Mouse (Mus musculus): ENCODE measurements around the gene Gna15.

Gna15 gene

DNA sequence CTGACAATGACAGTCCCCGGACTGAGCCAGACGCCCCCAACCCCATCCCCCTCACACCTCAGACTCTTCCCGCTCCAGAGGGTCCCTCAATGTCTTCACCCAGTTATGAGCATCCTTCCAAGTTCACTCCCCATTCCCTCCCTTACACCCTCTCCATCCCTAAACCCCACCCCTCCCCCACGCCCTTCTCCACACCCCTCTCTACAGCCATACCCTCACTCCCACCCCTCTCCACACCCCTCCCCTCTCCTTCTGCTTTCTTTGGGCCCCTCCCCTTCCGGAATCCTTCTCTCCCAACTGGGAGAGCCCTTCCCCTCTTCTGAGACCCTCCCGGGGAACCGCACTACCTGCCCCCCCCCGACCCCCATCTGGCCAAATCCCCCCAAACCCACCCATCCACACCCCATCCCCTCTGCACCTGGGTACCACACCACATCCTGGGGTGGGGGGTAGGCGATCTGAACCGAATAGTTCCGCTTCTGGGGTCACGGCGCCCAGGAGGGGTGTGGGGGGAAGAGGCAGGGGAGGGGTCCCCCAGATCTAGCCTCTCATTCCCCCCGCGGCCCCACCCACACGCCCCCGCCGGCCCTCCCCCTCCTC lies 51.5 kb downstream of the Gna15 start:
- DNase-seq (ENCODE audit: extremely low read depth, low read depth, low spot score), result no peak

GRCm38 (mm10) chr10:81470454-81470853 lies 53.6 kb downstream of the Gna15 start:
- no peak for DNase-seq (ENCODE audit: extremely low read depth, low read depth, low spot score)

- no peak for DNase-seq (ENCODE audit: extremely low read depth, low read depth, low spot score)
These were observed 54.8 kb downstream of the Gna15 start for GRCm38 (mm10) chr10:81469253-81469652.

DNA sequence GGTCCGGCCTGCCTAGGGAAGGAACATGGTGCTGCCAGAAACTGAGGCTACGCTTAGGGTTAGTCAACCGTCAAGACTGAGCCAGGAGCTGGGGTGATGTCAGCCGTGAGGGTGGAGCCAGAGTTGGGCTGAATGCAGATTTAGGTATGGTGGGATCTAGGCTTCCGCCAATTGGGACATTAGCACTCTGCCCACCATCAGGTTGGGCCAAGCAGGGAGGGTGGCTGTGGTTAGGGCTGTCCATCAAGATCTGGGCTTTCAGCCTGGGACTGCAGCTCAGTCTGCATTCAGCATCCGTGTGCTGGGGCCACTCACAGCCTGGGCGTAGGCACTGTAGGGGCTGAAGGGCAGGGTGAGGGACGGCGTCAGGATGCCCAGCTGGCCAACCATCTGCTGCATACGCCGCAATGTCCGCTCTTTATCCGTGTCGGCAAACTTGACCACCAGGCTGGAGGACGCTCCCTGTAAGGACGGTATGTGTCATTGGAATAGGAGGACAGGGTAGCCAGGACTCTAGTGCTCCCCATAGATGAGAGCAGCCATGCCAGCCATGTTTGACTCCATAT lies 56.3 kb downstream of the Gna15 start:
- no peak for DNase-seq (ENCODE audit: extremely low read depth, low read depth, low spot score)

DNA sequence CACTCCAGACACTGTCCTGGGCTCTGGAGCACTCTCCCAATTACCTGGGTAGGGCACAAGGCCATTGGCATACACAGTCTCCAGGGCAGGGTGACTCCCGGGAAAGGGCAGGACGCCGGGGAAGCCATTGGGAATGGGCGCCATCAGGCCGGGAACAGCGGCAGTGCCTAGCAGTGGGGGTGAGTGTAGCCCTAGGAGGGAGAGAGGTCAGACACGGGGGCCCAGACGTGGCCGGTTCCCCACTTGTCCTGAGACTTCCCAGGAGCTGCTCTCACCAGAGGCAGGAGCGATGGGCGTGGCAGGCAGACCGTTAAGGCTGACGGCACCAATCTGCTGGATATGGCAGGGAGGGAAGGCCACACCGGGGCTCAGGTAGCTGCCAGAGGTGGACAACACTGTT lies 57.1 kb downstream of the Gna15 start:
- no peak for DNase-seq (ENCODE audit: extremely low read depth, low read depth, low spot score)

DNA sequence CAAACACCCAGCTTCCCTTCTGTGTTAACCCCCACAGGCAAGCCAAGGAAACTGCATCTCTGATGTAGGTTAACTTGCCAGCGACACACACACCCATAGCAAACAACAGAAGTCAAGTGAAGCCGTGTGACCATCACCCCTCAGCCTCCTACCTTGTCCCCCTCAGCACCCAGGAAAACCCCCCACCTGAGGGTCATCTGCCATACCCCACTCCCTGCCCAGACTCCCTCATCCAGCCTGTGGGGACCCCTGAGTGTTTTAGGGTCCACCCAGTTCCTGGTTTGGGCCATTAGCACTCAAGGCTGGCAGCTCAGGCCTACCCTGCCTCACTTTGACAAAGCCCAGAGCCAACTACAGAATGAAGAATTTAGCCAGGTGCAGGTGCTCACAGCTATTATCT lies 58.0 kb downstream of the Gna15 start:
- DNase-seq (ENCODE audit: extremely low read depth, low read depth, low spot score), result no peak

GRCm38 (mm10) chr10:81465265-81465645 lies 58.8 kb downstream of the Gna15 start:
- no peak for DNase-seq (ENCODE audit: extremely low read depth, low read depth, low spot score)

DNA sequence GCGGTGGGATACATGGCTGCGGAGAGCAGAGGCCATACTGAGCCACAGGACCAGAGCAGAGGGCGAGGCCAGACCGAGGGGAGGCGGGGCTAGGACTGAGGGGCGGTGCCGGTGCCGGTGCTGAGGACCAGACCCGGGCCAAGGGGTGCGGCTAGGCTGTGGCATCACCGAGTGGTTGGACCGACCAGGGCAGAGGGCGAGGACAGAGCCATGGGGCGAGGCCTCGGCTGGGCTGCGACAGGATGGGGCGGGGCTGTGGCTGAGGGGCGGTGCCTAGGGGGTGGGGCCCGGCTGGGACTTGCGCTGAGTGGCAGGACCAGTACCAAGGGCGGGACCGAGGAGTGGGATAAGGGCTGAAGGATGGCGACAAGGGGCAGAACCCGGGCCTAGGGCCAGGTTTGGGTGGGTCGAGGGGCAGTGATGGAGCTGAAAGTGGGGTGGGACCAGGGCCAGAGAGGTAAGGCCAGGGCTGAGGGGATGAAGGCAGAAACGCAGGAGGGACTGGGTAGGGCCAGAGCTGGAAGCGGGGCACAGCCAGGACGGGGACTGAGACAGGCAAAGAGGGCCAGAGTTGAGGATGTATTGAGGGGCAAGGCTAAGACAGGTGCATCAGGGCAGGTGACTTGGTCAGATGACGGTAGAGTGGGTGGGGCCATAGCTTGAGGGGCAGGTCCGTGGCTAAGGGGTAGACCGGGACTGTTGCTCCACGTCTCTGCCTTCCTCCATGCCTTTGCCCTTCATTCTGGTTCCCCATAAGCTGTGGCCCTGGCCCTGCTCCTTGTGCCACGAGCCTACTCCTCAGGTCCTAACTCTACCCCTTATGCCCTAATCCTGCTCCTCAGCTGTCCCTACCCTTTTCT lies 59.4 kb downstream of the Gna15 start:
- no peak for DNase-seq (ENCODE audit: extremely low read depth, low read depth, low spot score)

DNA sequence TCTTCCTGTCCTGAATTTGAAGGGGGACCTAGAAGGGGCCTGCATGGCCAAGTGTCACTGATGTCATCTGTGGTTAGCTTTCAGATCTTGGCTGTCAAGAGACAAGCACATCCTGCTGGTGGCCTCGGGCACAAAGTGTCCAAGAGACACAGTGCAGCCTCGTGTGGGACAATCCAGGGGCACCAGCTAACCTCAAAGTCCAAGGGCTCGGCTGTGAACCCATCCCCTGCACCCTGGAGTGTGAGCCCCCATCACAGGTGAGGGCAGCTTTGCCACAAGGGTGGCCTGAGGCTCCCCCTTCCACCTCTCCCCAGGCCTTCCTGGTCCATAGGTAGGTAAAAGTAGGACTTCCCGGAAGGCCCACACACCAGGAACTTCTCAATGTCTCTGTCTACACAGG lies 60.5 kb downstream of the Gna15 start:
- DNase-seq (ENCODE audit: extremely low read depth, low read depth, low spot score), result no peak

- no peak for DNase-seq (ENCODE audit: extremely low read depth, low read depth, low spot score)
These were observed 61.1 kb downstream of the Gna15 start for GRCm38 (mm10) chr10:81462917-81463316.

- no peak for DNase-seq (ENCODE audit: extremely low read depth, low read depth, low spot score)
These were observed 61.6 kb downstream of the Gna15 start for GRCm38 (mm10) chr10:81462415-81462804.

DNA sequence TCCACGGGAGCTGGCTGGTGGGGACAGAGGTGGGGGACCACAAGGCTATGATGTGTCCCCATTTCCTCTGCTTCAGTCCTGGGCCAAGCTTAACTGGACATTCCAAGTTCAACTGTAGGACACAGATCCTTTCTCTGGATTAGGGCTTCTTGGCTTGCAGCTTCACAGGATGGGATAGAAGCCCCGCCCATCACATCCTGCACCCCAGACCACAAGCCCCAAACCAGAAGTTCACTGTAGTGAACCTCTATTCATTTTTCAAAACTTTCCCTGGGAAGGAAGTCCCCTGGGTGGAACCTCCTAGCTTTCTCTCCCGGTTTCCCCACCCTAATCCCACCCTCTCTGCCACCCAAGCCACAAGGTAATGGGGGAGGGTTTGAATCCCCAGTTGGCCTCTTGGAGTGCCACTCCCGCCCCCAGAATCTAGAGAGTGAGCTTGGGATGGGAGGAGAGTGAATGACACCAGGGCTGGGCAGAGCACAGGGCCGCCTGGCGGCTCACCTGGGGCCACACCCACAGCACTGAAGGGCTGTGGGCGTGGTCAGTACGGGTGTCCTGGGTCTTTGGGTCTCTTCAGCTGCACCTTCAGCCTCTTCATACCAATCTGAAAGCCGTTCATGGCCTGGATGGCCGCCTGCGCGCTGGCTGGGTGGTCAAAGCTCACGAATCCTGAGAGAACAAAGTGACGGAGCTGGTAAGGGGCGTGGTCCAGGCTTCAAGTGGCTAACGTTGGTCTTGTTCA lies 62.2 kb downstream of the Gna15 start:
- DNase-seq (ENCODE audit: extremely low read depth, low read depth, low spot score), result no peak

- no peak for DNase-seq (ENCODE audit: extremely low read depth, low read depth, low spot score)
These were observed 63.1 kb downstream of the Gna15 start for GRCm38 (mm10) chr10:81460951-81461350.

DNA sequence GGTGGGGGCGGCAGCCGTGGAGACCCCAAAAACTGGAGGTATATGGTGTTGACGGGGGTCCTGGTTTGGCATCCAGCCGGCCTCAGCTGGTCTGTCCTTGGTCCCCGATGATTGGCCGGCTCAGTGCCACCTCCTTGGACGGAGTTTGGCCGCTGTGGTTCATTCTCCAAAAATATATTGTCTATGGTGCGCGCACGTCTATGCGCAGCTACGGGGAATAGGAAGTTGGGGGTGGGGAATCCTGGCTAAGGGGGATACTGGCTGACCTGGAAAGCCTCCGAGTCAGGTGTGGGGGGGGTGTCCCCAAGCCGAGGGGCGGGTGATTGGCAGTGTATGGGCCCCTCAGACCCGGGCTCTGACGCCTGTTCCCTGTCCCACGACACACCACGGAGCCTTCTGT lies 63.6 kb downstream of the Gna15 start:
- no peak for DNase-seq (ENCODE audit: extremely low read depth, low read depth, low spot score)

GRCm38 (mm10) chr10:81459399-81459798 lies 64.6 kb downstream of the Gna15 start:
- no peak for DNase-seq (ENCODE audit: extremely low read depth, low read depth, low spot score)

DNA sequence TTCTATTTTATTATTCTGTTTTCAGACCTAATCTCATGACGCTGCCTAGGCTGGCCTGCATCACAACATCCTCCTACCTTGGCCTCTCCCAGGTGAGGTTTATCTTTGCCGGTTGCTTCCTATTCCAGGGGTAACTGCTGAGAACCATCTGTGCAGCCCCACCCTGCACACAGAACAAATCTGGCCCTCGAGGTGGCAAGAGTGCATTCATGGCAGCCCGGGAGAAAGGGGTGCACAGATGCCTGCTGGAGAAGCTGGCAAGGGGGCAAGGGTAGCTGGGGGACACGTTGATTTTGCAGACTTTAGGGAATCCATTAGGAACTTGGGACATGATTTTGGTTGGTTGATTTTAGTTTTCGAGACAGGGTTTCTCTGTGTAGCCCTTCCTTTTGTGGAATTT lies 65.8 kb downstream of the Gna15 start:
- no peak for DNase-seq (ENCODE audit: extremely low read depth, low read depth, low spot score)

GRCm38 (mm10) chr10:81457624-81458023 lies 66.4 kb downstream of the Gna15 start:
- DNase-seq (ENCODE audit: extremely low read depth, low read depth, low spot score), result no peak

GRCm38 (mm10) chr10:81456983-81457563 lies 67.0 kb downstream of the Gna15 start:
- DNase-seq (ENCODE audit: extremely low read depth, low read depth, low spot score), result no peak

- DNase-seq (ENCODE audit: extremely low read depth, low read depth, low spot score), result no peak
These were observed 68.7 kb downstream of the Gna15 start, which contains the start of gene Nfic for GRCm38 (mm10) chr10:81455181-81455895. TSS of gene Nfic (minus strand) at chr10:81455635.

DNA sequence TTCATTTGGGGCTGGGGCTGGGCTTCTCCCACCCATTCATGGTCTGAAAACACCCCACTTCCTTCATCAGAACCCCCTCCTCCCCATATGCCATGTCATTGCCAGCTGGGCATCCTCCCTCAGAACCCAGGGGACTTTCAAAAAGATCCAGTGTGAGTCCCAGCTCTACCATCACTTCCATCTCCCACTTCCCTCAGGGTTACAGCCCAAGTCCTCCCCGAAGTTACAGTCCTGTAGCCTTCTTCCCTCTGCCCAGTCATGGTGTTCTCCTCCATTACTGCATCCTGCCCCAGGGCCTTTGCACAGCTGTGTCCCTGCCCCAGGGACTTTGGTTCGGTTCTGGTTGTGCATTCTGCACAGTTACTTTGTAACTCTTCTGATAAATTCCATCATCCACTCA lies 69.9 kb downstream of the Gna15 start:
- DNase-seq (ENCODE audit: extremely low read depth, low read depth, low spot score), result no peak

DNA sequence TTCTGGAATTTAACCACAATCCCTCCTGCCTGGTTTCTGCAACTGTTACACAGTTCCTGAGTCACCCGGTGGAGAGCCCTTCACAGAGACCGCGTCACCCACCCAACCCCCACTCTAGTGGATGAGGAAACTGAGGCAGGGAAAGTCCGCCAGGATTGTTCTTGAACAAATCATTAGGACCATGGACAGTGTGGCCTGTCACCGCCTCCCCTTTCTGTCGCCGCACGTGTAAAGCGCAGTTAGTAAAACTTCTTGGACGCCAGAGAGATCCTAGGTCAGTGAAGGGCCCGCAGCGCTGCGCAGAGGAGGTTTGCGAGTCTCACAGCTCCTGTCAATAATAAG lies 71.1 kb downstream of the Gna15 start:
- no peak for DNase-seq (ENCODE audit: extremely low read depth, low read depth, low spot score)
